Mouse (Mus musculus): ENCODE measurements around the gene Poc1b.
"Not testable (repeated sequence)": the region's sequence is repeated elsewhere in the genome, so short reads cannot be mapped to it uniquely, and the experiment has no call there.

- not testable (repeated sequence) for TF ChIP-seq CTCF (IDR thresholded peaks at IDR 0.05; ENCODE audit: borderline replicate concordance, control insufficient read depth, extremely low read depth, insufficient read depth, low read length, poor library complexity); POLR2A (IDR thresholded peaks at IDR 0.05; ENCODE audit: control insufficient read depth, extremely low read depth, insufficient read depth, low read length, poor library complexity)
Measured at GRCm38 (mm10) chr10:99216570-99216969, 109.7 kb downstream of the Poc1b start.

All from thymus, adult 2 months (tissue).